Mouse (Mus musculus) intestine, embryonic 14.5 days (tissue): ENCODE measurements around the gene Itga11. TPM values are rescaled to one million over a fixed set of nuclear protein-coding genes. Genes with fewer than 3 reads are reported as not detected.

Experiments used
- ATAC-seq: fragments of 200-750 bp; cut with Nextera tagmentation; replicated peaks from 2 replicates; pipeline ENCODE4 v1.8.0; 2017; ENCODE audit warnings: low read depth, moderate number of reproducible peaks, moderate TSS enrichment, moderate library complexity; ENCODE audit not compliant: low FRiP score, low TSS enrichment
- DNase-seq: peaks from one replicate; pipeline ENCODE4 v3.0.0-alpha.2; 2018; ENCODE audit warnings: low spot score
- H3K27ac ChIP-seq: fragments of 300-500 bp; sonication (generic); 2 replicates; pipeline ENCODE4 v1.5.1; 2014; ENCODE audit warnings: low read depth, mild to moderate bottlenecking, control low read depth
- H3K27me3 ChIP-seq: fragments of 300-500 bp; sonication (generic); replicated peaks from 2 replicates; pipeline ENCODE4 v1.6.1; 2014; ENCODE audit warnings: low read length, control low read depth; ENCODE audit not compliant: control insufficient read depth, insufficient read depth
- H3K36me3 ChIP-seq: fragments of 300-500 bp; sonication (generic); 2 replicates; pipeline ENCODE4 v1.6.1; 2014; ENCODE audit warnings: low read length, control low read depth; ENCODE audit not compliant: control insufficient read depth, insufficient read depth
- H3K4me1 ChIP-seq: fragments of 300-500 bp; sonication (generic); replicated peaks from 2 replicates; pipeline ENCODE4 v1.6.1; 2014; ENCODE audit warnings: low read length, control low read depth, mixed read lengths; ENCODE audit not compliant: control insufficient read depth, insufficient read depth
- H3K4me2 ChIP-seq: fragments of 300-500 bp; sonication (generic); 2 replicates; pipeline ENCODE4 v1.6.1; 2014; ENCODE audit warnings: low read length
- H3K4me3 ChIP-seq: fragments of 300-500 bp; sonication (generic); 2 replicates; pipeline ENCODE4 v1.5.1; 2014; ENCODE audit warnings: low read depth, low read length, control low read depth, mixed read lengths
- H3K9ac ChIP-seq: fragments of 300-500 bp; sonication (generic); 2 replicates; pipeline ENCODE4 v1.6.1; 2014; ENCODE audit warnings: mild to moderate bottlenecking, low read length
- H3K9me3 ChIP-seq: fragments of 300-500 bp; sonication (generic); 2 replicates; pipeline ENCODE4 v1.6.1; 2016; ENCODE audit warnings: low read length, control low read depth; ENCODE audit not compliant: control insufficient read depth
- WGBS: fragments of 180-500 bp; shearing (Covaris S2); extraction: QIAGEN DNeasy Blood & Tissue Kit; methylation state at CpG from one replicate; pipeline ENCODE4 v1.1.7; 2014; 5-methylcytosine and 5-hydroxymethylcytosine counted together
- polyA plus RNA-seq: library from polyadenylated mRNA; unstranded; fragments of >200 nt; fragmentation: Nextera tagmentation; extraction: Ambion mirVana; gene quantifications from 2 replicates; pipeline ENCODE4 v1.2.1, GENCODE M21; 2014

Itga11 gene
- polyA plus RNA-seq, 1 experiment from 2014 or later = 4.8 TPM

DNA sequence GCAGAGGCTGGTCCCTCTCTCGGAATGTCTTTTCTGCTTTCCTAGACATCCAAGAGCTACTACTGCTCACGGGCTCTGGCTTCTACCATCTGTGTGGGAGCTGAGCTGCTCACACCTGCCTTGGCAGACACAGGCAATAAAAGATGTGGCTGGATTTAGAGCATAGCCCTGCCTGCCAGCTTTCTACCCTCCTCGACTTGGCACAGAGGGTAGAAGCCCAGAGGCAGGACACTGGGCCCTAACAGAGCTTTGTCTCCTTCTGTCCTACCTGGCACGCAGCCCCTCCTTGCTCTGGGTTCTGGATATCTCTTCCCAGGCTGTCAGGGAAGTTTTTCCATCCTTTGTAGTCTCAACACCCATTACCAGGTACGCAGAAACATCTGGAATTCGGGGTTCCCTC, 45.1 kb downstream of the Itga11 start:
- 63% methylated on average over 6 of the region's 6 CpGs for WGBS
- Histone ChIP-seq H3K27me3 (no peaks in the 10 kb centered on the region), H3K9ac (no peak overlapping the region), H3K4me3 (no peak overlapping the region), H3K36me3 (no peaks in the 10 kb centered on the region), H3K4me1 (no peaks in the 10 kb centered on the region), H3K9me3 (no peaks in the 10 kb centered on the region), H3K4me2 (no peak overlapping the region), H3K27ac (no peak overlapping the region)
- ATAC-seq (no peak), DNase-seq (no peak)

GRCm38 (mm10) chr9:62724175-62724574, 46.5 kb downstream of the Itga11 start:
- Histone ChIP-seq H3K36me3 (no peaks in the 10 kb centered on the region), H3K4me2 (no peak overlapping the region), H3K27me3 (no peaks in the 10 kb centered on the region), H3K27ac (no peak overlapping the region), H3K4me1 (no peaks in the 10 kb centered on the region), H3K9ac (no peak overlapping the region), H3K9me3 (no peaks in the 10 kb centered on the region), H3K4me3 (no peak overlapping the region)
- ATAC-seq (no peak), DNase-seq (no peak)
- WGBS = 92% methylated on average over 9 of the region's 9 CpGs

GRCm38 (mm10) chr9:62725247-62725646, 47.6 kb downstream of the Itga11 start:
- no peaks in the 10 kb centered on the region for H3K27me3 ChIP-seq
- no peaks in the 10 kb centered on the region for H3K4me1 ChIP-seq
- no peak overlapping the region for H3K4me3 ChIP-seq
- DNase-seq = no peak
- no peak overlapping the region for H3K27ac ChIP-seq
- H3K4me2 ChIP-seq = no peak overlapping the region
- ATAC-seq = no peak
- no peak overlapping the region for H3K9ac ChIP-seq
- no peaks in the 10 kb centered on the region for H3K9me3 ChIP-seq
- 32% methylated on average over 5 of the region's 5 CpGs for WGBS
- no peaks in the 10 kb centered on the region for H3K36me3 ChIP-seq

DNA sequence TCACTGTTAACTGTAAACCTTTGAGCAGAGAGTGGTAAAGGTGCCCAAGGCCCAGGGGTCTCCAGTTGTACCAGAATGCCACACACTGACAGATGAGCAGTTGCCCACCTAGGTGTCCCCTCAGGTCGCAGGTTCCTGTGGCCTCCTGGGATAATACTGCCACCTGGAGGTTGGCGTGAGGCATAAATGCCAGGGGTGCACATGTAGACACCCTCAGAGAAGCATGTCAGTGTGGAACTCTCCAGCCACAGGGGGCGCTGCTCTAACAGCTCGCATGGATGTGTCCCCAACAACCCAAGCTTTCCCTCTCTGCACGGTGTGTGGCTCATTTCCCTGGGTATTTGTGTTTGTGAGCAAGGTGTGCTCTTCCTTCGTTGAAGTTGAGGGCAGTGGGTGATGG, 48.8 kb downstream of the Itga11 start:
- Histone ChIP-seq H3K4me1 (no peaks in the 10 kb centered on the region), H3K4me2 (no peak overlapping the region), H3K36me3 (no peaks in the 10 kb centered on the region), H3K4me3 (no peak overlapping the region), H3K9me3 (no peaks in the 10 kb centered on the region), H3K9ac (no peak overlapping the region), H3K27me3 (no peaks in the 10 kb centered on the region), H3K27ac (no peak overlapping the region)
- DNase-seq = no peak
- ATAC-seq = no peak
- 65% methylated on average over 6 of the region's 6 CpGs for WGBS

GRCm38 (mm10) chr9:62744558-62745275, 67.1 kb downstream of the Itga11 start:
- ATAC-seq (no peak), DNase-seq (peak; percentile 79)
- WGBS = 57% methylated on average over 7 of the region's 7 CpGs
- no peaks in the 10 kb centered on the region for H3K9me3 ChIP-seq
- H3K36me3 ChIP-seq = no peaks in the 10 kb centered on the region
- H3K27ac ChIP-seq = no peak overlapping the region
- H3K4me3 ChIP-seq = no peak overlapping the region
- H3K4me2 ChIP-seq = no peak overlapping the region
- no peaks in the 10 kb centered on the region for H3K4me1 ChIP-seq
- H3K9ac ChIP-seq = no peak overlapping the region
- H3K27me3 ChIP-seq = no peaks in the 10 kb centered on the region

- no peaks in the 10 kb centered on the region for H3K27me3 ChIP-seq
- no peak overlapping the region for H3K4me2 ChIP-seq
- no peak overlapping the region for H3K4me3 ChIP-seq
- no peaks in the 10 kb centered on the region for H3K9me3 ChIP-seq
- no peak for ATAC-seq
- H3K4me1 ChIP-seq = no peaks in the 10 kb centered on the region
- H3K27ac ChIP-seq = no peak overlapping the region
- no peak overlapping the region for H3K9ac ChIP-seq
- H3K36me3 ChIP-seq = no peaks in the 10 kb centered on the region
- 62% methylated on average over 6 of the region's 6 CpGs for WGBS
- no peak for DNase-seq
Observed at GRCm38 (mm10) chr9:62746646-62747045, 69.0 kb downstream of the Itga11 start.

- no peak overlapping the region for H3K4me2 ChIP-seq
- DNase-seq = no peak
- ATAC-seq = no peak
Observed at GRCm38 (mm10) chr9:62749666-62750065, 72.0 kb downstream of the Itga11 start.

DNA sequence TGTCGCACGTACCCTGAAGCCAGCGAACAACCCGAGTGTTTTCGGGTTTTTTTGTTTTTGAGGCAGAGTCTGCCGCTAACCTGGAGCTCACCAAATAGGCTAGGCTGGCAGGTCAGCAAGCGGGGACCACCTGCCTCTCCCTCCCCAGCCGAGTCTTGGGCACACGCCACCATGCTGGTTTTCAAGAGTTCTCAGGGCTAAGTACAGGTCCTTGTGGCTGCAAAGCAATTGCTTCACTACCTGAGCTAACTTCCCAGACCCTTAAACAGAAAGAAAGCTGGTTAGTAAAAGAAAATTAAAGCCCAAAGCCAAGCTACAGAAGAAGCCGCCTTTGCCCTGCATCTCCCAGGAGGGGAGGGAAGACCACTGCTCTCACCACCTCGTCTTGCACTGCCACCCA, 72.8 kb downstream of the Itga11 start:
- Histone ChIP-seq H3K36me3 (no peaks in the 10 kb centered on the region), H3K4me1 (no peaks in the 10 kb centered on the region), H3K9ac (no peak overlapping the region), H3K27me3 (no peaks in the 10 kb centered on the region), H3K4me2 (no peak overlapping the region), H3K4me3 (no peak overlapping the region), H3K9me3 (no peaks in the 10 kb centered on the region), H3K27ac (no peak overlapping the region)
- WGBS = 83% methylated on average over 11 of the region's 11 CpGs
- no peak for ATAC-seq
- no peak for DNase-seq

More at GRCm38 (mm10) chr9:62749666-62750065, 72.0 kb downstream of the Itga11 start:
- no peaks in the 10 kb centered on the region for H3K9me3 ChIP-seq
- no peak overlapping the region for H3K27ac ChIP-seq
- H3K36me3 ChIP-seq = no peaks in the 10 kb centered on the region
- no peaks in the 10 kb centered on the region for H3K4me1 ChIP-seq
- H3K27me3 ChIP-seq = no peaks in the 10 kb centered on the region
- H3K9ac ChIP-seq = no peak overlapping the region
- 48% methylated on average over 6 of the region's 6 CpGs for WGBS
- no peak overlapping the region for H3K4me3 ChIP-seq

DNA sequence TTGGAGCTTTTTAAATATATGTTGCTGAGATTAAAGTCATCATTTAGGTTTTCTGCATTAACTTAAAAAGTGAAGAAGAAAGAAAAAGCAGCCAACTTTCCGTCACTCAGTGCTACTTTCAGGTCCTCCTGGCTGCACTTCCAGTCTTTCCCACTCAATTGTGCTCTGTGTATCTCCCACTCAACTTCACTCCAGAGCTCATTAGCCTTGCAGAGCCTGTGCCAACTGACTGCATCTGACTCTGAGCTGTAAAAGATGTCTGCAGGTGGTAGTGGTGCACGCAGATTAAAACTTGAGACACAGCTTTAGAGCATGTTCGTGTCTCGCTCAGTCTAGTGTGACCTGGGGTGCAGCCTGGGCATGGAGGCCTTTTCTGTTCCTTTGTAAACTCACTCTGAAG, 80.7 kb downstream of the Itga11 start:
- H3K27ac ChIP-seq = no peak overlapping the region
- no peak for ATAC-seq
- no peaks in the 10 kb centered on the region for H3K9me3 ChIP-seq
- no peak overlapping the region for H3K9ac ChIP-seq
- no peak overlapping the region for H3K4me2 ChIP-seq
- no peaks in the 10 kb centered on the region for H3K27me3 ChIP-seq
- 91% methylated on average over 4 of the region's 4 CpGs for WGBS
- H3K36me3 ChIP-seq = no peaks in the 10 kb centered on the region
- H3K4me3 ChIP-seq = no peak overlapping the region
- H3K4me1 ChIP-seq = no peaks in the 10 kb centered on the region
- DNase-seq = no peak
